11 mouse cellular contexts compared by ENCODE assay signal in genomic region chr11:55323854-55324253, GRCm38 (mm10). TPM values are rescaled to one million over a fixed set of nuclear protein-coding genes. Genes with fewer than 3 reads are reported as not detected.
DNase-seq lines count a peak whose midpoint lies in the region; ATAC-seq and TF ChIP-seq lines count a peak whose summit lies in the region.
"Had no signal": no experiment of that assay in that cellular context is flagged by ENCODE, and none has a peak within 500 bp of the region (broad histone marks: within the 10 kb centered on the region; RNA-seq: fewer than 3 reads in every experiment).

No protein-coding gene starts in this region.

- peak; percentile 40 for DNase-seq in lung, embryonic 14.5 days
- DNase-seq in lung, postnatal 14 days = no peak
- DNase-seq in cerebellum, postnatal 14 days = peak; percentile 93 to 94
- DNase-seq in layer of hippocampus, postnatal 36 days = peak; percentile 68 to 69
- peak; percentile 16 for DNase-seq in right cerebral cortex, postnatal 4 days
- no peak for DNase-seq in spleen, postnatal 10 days (ENCODE audit: low spot score in 2 of 2)
- DNase-seq in lung, postnatal 36 days = no peak
- DNase-seq: thymus, postnatal 36 days had no signal

- no peak overlapping the region for H3K27ac ChIP-seq in lung, embryonic 14.5 days (ENCODE audit: low read depth)
- H3K27ac ChIP-seq: heart, embryonic 15.5 days; midbrain, embryonic 10.5 days had no signal

- no peak for ATAC-seq in lung, embryonic 14.5 days (ENCODE audit: insufficient read depth)
- no peak for ATAC-seq in megakaryocyte-erythroid progenitor cell, adult 5-6 weeks (replicated peaks; ENCODE audit: low FRiP score, low TSS enrichment, poor library complexity, severe bottlenecking)

- no peaks in the 10 kb centered on the region for H3K9me3 ChIP-seq in lung, embryonic 14.5 days (ENCODE audit: low read depth, low read length)
- H3K9me3 ChIP-seq: heart, embryonic 15.5 days; midbrain, embryonic 10.5 days had no signal

- TF ChIP-seq CTCF in lung, embryonic 14.5 days (IDR thresholded peaks at IDR 0.05; ENCODE audit: low read depth) = no peak

- no peak overlapping the region for H3K4me3 ChIP-seq in lung, embryonic 14.5 days (ENCODE audit: low read depth, low read length)
- H3K4me3 ChIP-seq: heart, embryonic 15.5 days; midbrain, embryonic 10.5 days had no signal

- H3K36me3 ChIP-seq in lung, embryonic 14.5 days (ENCODE audit: insufficient read depth) = no peaks in the 10 kb centered on the region
- H3K36me3 ChIP-seq: heart, embryonic 15.5 days; midbrain, embryonic 10.5 days had no signal

- H3K4me1 ChIP-seq in lung, embryonic 14.5 days (ENCODE audit: insufficient read depth) = 0 out of 2 replicates have a peak, but pooled peaks cover 4% of the 10 kb centered on the region
- H3K4me1 ChIP-seq: heart, embryonic 15.5 days; midbrain, embryonic 10.5 days had no signal

- 56% methylated on average over 8 of the region's 8 CpGs for WGBS in lung, embryonic 14.5 days

- no peak overlapping the region for H3K9ac ChIP-seq in lung, embryonic 14.5 days
- H3K9ac ChIP-seq: heart, embryonic 15.5 days had no signal

- H3K27me3 ChIP-seq in lung, embryonic 14.5 days (ENCODE audit: insufficient read depth, low read length) = no peaks in the 10 kb centered on the region
- H3K27me3 ChIP-seq: heart, embryonic 15.5 days had no signal

- H3K4me2 ChIP-seq in lung, embryonic 14.5 days = no peak overlapping the region
- H3K4me2 ChIP-seq: heart, embryonic 15.5 days had no signal

RNA-seq across cellular contexts. Expression of gene Fat2, which starts 12.5 kb away (rescaled TPM):
- polyA plus RNA-seq in lung, embryonic 14.5 days (2014; fragmentation: Nextera tagmentation; extraction: Ambion mirVana) = 0.29 and 0.53 TPM in 2 replicates
- under 1 TPM; 0.17 to 0.43 TPM for total RNA-seq in layer of hippocampus, postnatal 36 days (2021)
- not detected in 2 replicates for total RNA-seq in megakaryocyte-erythroid progenitor cell, adult 5-6 weeks (2014; fragmentation: Nextera tagmentation)
- not detected in 2 replicates for total RNA-seq in megakaryocyte-erythroid progenitor cell, adult 5-6 weeks (2017)

Comparison
In these comparisons a context has a peak if more than half of its experiments do, and no peak if none do; other contexts are left out.
1. DNase-seq: peak in lung, embryonic 14.5 days (single experiment), cerebellum, postnatal 14 days (2 of 2), layer of hippocampus, postnatal 36 days (2 of 2) and right cerebral cortex, postnatal 4 days (single experiment); none in lung, postnatal 14 days (single experiment), spleen, postnatal 10 days (0 of 2) and lung, postnatal 36 days (single experiment).